Mouse (Mus musculus) embryonic facial prominence, embryonic 11.5 days (tissue): ENCODE measurements around the gene Apoa5. TPM values are rescaled to one million over a fixed set of nuclear protein-coding genes. Genes with fewer than 3 reads are reported as not detected.

Experiments used
- ATAC-seq: fragments of 200-750 bp; cut with Nextera tagmentation; replicated peaks from 2 replicates; pipeline ENCODE4 v1.8.0; 2017; ENCODE audit warnings: low read depth; ENCODE audit not compliant: insufficient number of reproducible peaks, low FRiP score, low TSS enrichment
- DNase-seq: peaks from one replicate; pipeline ENCODE4 v3.0.0-alpha.2; 2015; ENCODE audit warnings: low spot score
- H3K27ac ChIP-seq: fragments of 300-500 bp; sonication (generic); replicated peaks from 2 replicates; pipeline ENCODE4 v1.5.1; 2014; ENCODE audit warnings: mild to moderate bottlenecking, low read depth, low read length, control low read depth
- H3K27me3 ChIP-seq: fragments of 300-500 bp; sonication (generic); 2 replicates; pipeline ENCODE4 v1.6.1; 2014; ENCODE audit warnings: mild to moderate bottlenecking, low read length, moderate library complexity, mixed read lengths; ENCODE audit not compliant: control insufficient read depth, insufficient read depth
- H3K36me3 ChIP-seq: fragments of 300-500 bp; sonication (generic); replicated peaks from 2 replicates; pipeline ENCODE4 v1.6.1; 2014; ENCODE audit warnings: low read depth, mild to moderate bottlenecking, low read length, moderate library complexity, mixed read lengths; ENCODE audit not compliant: control insufficient read depth, insufficient read depth
- H3K4me1 ChIP-seq: fragments of 300-500 bp; sonication (generic); 2 replicates; pipeline ENCODE4 v1.6.1; 2014; ENCODE audit warnings: low read length, mixed read lengths; ENCODE audit not compliant: control insufficient read depth, insufficient read depth
- H3K4me2 ChIP-seq: fragments of 300-500 bp; sonication (generic); 2 replicates; pipeline ENCODE4 v1.6.1; 2014; ENCODE audit warnings: low read depth, mild to moderate bottlenecking, control low read depth, low read length, moderate library complexity
- H3K4me3 ChIP-seq: fragments of 300-500 bp; sonication (generic); 2 replicates; pipeline ENCODE4 v1.5.1; 2014; ENCODE audit warnings: low read depth, low read length, control low read depth
- H3K9ac ChIP-seq: fragments of 300-500 bp; sonication (generic); replicated peaks from 2 replicates; pipeline ENCODE4 v1.6.1; 2014; ENCODE audit warnings: mild to moderate bottlenecking, control low read depth, low read length
- H3K9me3 ChIP-seq: fragments of 300-500 bp; sonication (generic); replicated peaks from 2 replicates; pipeline ENCODE4 v1.6.1; 2016; ENCODE audit warnings: mild to moderate bottlenecking, low read length, inconsistent platforms, mixed read lengths; ENCODE audit not compliant: control insufficient read depth
- WGBS: fragments of 180-500 bp; shearing (Covaris S2); extraction: QIAGEN DNeasy Blood & Tissue Kit; methylation state at CpG from one replicate; pipeline ENCODE4 v1.1.7; 2014; 5-methylcytosine and 5-hydroxymethylcytosine counted together
- polyA plus RNA-seq: library from polyadenylated mRNA; unstranded; fragments of >200 nt; fragmentation: Nextera tagmentation; extraction: Ambion mirVana; gene quantifications from 2 replicates; pipeline ENCODE4 v1.2.1, GENCODE M21; 2014

Apoa5 gene
- not detected in 2 replicates for polyA plus RNA-seq

DNA sequence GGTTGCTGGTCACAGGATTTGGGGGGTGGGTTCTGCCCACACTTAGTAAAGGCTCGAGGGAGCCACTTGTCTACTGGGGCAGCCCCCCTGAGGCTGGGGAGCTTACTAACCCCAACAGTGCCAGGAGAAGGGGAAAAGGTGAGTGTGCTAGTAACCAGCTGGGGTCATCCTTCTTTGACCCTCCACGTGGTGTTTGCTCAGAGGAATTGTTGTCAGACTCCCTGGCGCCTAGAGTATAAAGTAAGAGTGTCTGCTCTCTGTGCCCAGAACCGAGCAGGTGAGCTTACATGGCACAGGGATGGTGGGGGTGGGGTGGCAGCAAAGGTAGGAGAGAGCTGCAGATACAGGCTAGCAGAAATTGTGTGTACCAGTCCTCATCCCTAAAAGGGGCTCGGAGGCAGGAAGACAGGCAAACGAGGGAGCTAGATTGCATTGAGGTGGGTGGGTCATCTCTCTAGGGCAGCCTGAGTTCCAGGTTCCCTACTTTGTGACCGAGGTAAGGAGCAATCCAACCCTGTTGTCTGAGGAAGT lies at the start of gene Apoa5:
Gene Apoa5 (plus strand): TSS at position 291 of the 531 bp plus-strand sequence.
- H3K27ac ChIP-seq: no peak within 1 kb of the TSS
- no peak within 1 kb of the TSS for H3K4me2 ChIP-seq
- no peaks in the 10 kb centered on the region for H3K4me1 ChIP-seq
- H3K9ac ChIP-seq: no peak within 1 kb of the TSS
- DNase-seq (no peak), ATAC-seq (no peak)
- 64% methylated on average over 7 of the region's 7 CpGs for WGBS
- H3K36me3 ChIP-seq: no peaks in the 10 kb centered on the region
- no peak within 1 kb of the TSS for H3K4me3 ChIP-seq
- H3K9me3 ChIP-seq: no peaks in the 10 kb centered on the region
- no peaks in the 10 kb centered on the region for H3K27me3 ChIP-seq

DNA sequence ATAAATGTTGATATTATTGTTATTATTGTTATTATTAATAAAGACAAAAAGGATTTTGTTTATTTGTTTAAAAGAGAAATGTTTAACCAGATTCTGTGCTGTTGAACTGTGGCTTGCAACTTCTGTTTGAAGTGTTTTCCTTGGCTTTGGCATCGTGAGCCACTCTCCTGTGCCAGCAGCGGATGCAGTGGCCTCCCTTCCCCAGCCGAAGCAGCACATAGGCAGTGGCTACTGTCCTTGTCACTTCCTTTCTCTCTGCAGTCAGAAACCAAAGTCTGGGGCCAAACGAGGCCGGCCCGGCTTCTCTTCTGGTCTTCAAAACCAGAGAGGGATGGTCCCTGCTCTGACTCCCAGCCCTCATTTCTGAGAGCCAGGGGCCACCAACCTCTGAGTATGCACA lies 45.3 kb upstream of the Apoa5 start:
- Histone ChIP-seq H3K9me3 (no peaks in the 10 kb centered on the region), H3K4me3 (no peak overlapping the region), H3K4me2 (no peak overlapping the region), H3K9ac (no peak overlapping the region), H3K27me3 (no peaks in the 10 kb centered on the region), H3K36me3 (no peaks in the 10 kb centered on the region; the same call in 1 of the 2 replicates), H3K4me1 (no peaks in the 10 kb centered on the region), H3K27ac (no peak overlapping the region)
- 88% methylated on average over 6 of the region's 6 CpGs for WGBS
- no peak for DNase-seq
- ATAC-seq: no peak

DNA sequence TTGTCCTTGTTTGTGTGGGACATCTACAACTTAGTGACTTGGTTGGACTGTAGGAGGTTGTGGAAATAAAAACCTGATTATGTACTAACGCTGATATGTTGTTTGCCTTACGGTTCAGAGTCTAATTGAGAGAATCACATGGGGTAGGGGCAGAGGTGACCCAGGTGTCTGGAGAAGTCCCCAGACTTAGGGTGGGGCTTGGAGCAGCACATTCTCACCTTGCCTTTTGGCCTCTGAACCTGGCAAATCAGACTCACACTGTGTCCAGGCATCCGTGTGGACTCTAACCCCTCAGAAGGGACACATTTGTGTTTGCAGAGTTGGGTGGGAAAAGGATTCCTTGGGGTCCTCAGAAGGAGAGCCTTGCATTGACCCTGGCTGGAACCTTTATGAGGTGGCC lies 44.3 kb upstream of the Apoa5 start:
- Histone ChIP-seq H3K27me3 (no peaks in the 10 kb centered on the region), H3K4me1 (no peaks in the 10 kb centered on the region), H3K4me2 (no peak overlapping the region), H3K4me3 (no peak overlapping the region), H3K36me3 (no peaks in the 10 kb centered on the region; the same call in 1 of the 2 replicates), H3K9ac (no peak overlapping the region), H3K27ac (no peak overlapping the region), H3K9me3 (no peaks in the 10 kb centered on the region)
- ATAC-seq: no peak
- DNase-seq: no peak
- WGBS: 81% methylated on average over 3 of the region's 3 CpGs

DNA sequence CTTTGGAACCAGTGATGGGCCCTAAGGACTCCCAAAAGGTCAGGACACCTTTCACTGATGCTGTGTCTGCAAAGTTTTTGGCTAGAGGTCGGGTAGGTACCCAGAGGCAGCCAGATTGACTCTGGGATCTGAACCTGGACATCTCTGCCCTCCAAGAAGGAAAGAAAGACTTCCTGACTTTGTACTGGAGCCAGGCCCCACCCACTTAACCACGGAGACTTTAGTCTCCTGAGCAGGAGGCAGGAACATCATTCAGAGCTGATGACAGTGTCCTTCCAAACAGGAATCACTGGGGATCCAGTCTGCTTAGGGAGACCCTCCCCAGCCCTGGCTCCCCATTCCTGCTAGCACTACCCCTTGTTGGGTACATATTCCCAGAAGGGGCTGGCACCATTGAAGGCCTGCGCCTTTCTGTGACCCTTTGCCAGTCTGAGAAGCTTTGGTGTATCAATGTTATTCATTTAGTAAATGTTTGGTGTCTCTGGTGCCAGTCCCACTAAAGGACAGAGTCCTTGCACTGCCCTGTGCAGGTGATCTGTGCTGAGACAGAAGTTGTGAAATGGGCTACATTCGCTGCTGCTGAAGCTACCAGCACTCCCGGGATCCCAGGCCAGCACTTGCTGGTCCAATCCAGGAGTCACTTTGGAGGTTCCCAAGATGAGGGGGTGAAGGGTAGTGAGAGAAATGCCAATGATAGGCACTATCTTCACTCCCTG lies 43.3 kb upstream of the Apoa5 start:
- H3K27me3 ChIP-seq: no peaks in the 10 kb centered on the region
- 64% methylated on average over 5 of the region's 5 CpGs for WGBS
- DNase-seq (no peak), ATAC-seq (no peak)
- no peak overlapping the region for H3K27ac ChIP-seq
- H3K9ac ChIP-seq: no peak overlapping the region
- no peaks in the 10 kb centered on the region; the same call in 1 of the 2 replicates for H3K4me1 ChIP-seq
- no peak overlapping the region for H3K4me2 ChIP-seq
- no peaks in the 10 kb centered on the region for H3K9me3 ChIP-seq
- H3K4me3 ChIP-seq: no peak overlapping the region
- H3K36me3 ChIP-seq: no peaks in the 10 kb centered on the region; the same call in 1 of the 2 replicates

DNA sequence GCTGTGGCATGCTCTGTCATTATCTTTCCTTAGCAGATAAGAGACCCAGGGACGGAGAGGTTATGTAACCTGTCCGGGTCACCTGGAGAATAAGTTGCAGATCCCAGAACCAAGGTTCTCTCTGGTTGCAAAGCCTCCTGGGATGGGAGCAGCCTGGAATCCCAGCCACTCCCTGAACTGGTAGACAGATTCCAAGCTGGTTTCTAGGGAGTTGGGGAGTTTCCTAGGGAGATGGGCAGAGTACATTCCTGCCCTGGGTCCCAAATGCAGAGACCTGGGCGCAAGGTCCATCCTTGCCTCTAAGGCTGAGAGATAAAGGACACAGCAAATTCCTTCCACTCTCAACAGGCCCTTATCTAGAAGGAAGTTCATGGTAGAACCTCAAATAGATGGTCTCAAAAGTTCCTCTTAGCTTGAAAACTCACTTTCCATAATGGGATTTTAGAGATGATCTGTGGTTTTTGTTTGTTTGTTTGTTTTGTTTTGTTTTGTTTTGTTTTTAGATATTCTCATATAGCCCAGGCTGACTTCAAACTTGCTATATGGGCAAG lies 41.3 kb upstream of the Apoa5 start:
- ATAC-seq (no peak), DNase-seq (no peak)
- Histone ChIP-seq H3K27me3 (no peaks in the 10 kb centered on the region), H3K4me1 (no peaks in the 10 kb centered on the region; the same call in 1 of the 2 replicates), H3K27ac (no peak overlapping the region), H3K4me2 (no peak overlapping the region), H3K9me3 (no peaks in the 10 kb centered on the region), H3K9ac (no peak overlapping the region), H3K36me3 (no peaks in the 10 kb centered on the region; the same call in 1 of the 2 replicates), H3K4me3 (no peak overlapping the region)
- whole genome bisulfite sequencing: 87% methylated on average over 3 of the region's 3 CpGs

DNA sequence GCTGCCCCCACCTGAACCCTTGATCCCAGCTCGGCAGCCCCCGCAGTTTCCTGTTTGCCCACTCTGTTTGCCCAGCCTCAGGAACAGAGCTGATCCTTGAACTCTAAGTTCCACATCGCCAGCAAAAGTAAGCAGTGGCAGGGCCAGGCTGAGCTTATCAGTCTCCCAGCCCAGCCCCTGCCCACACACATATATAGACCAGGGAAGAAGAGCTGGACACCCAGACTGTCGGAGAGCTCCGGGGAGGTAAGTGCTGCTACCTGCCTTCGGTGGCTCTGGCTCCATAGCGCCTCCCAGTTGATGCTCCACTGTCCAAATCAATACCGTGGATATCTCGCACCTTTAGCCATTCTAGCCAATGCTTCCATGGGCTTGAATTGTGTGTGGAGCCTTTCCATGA lies 39.9 kb upstream of the Apoa5 start, which contains the start of gene Apoa1:
Gene Apoa1 (plus strand): TSS at position 90 of the 400 bp plus-strand sequence.
- H3K27ac ChIP-seq: no peak within 1 kb of the TSS
- no peak within 1 kb of the TSS for H3K9ac ChIP-seq
- no peak within 1 kb of the TSS for H3K4me3 ChIP-seq
- H3K4me2 ChIP-seq: no peak within 1 kb of the TSS
- no peaks in the 10 kb centered on the region for H3K27me3 ChIP-seq
- WGBS: 62% methylated on average over 9 of the region's 9 CpGs
- no peaks in the 10 kb centered on the region for H3K36me3 ChIP-seq
- no peak for ATAC-seq
- no peaks in the 10 kb centered on the region; the same call in 1 of the 2 replicates for H3K4me1 ChIP-seq
- H3K9me3 ChIP-seq: no peaks in the 10 kb centered on the region
- DNase-seq: no peak

DNA sequence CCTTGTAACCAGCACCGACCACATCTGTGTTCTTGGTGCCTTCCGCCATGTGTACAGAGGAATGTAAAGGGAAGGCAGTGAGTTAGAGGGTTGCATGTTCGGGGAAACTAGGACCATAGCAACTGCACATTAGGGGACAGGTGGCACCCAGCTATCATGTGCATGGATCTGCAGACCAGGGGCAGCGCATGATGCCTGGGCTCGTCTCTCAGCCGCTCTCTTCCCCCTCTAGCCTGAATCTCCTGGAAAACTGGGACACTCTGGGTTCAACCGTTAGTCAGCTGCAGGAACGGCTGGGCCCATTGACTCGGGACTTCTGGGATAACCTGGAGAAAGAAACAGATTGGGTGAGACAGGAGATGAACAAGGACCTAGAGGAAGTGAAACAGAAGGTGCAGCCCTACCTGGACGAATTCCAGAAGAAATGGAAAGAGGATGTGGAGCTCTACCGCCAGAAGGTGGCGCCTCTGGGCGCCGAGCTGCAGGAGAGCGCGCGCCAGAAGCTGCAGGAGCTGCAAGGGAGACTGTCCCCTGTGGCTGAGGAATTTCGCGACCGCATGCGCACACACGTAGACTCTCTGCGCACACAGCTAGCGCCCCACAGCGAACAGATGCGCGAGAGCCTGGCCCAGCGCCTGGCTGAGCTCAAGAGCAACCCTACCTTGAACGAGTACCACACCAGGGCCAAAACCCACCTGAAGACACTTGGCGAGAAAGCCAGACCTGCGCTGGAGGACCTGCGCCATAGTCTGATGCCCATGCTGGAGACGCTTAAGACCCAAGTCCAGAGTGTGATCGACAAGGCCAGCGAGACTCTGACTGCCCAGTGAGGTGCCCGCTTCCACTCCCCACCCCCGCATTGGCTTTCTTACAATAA lies 38.6 kb upstream of the Apoa5 start:
- WGBS: 15% methylated on average over 37 of the region's 37 CpGs
- H3K36me3 ChIP-seq: no peaks in the 10 kb centered on the region
- no peaks in the 10 kb centered on the region for H3K27me3 ChIP-seq
- no peak overlapping the region for H3K27ac ChIP-seq
- peak overlapping the region; percentile 84 for H3K4me2 ChIP-seq
- H3K9ac ChIP-seq: peak overlapping the region; percentile 73
- no peaks in the 10 kb centered on the region; the same call in 1 of the 2 replicates for H3K4me1 ChIP-seq
- ATAC-seq (peak; percentile 93), DNase-seq (peak; percentile 93)
- H3K4me3 ChIP-seq: peak overlapping the region; percentile 43
- no peaks in the 10 kb centered on the region for H3K9me3 ChIP-seq
